Mouse (Mus musculus): ENCODE measurements around the gene Notch2.

GRCm38 (mm10) chr3:98093954-98094353 is 80.6 kb downstream of the Notch2 start:
- no peak for TF ChIP-seq CTCF (IDR thresholded peaks at IDR 0.05; ENCODE audit: extremely low read depth, insufficient read depth, low read length)
- no peak for TF ChIP-seq POLR2A (IDR thresholded peaks at IDR 0.05; ENCODE audit: extremely low read depth, insufficient read depth, low read length)

Data from cortical plate, adult 2 months (tissue).